Mouse (Mus musculus) hindbrain, embryonic 13.5 days (tissue): Measurements from ENCODE around the gene Actr3. TPM values are rescaled to one million over a fixed set of nuclear protein-coding genes. Genes with fewer than 3 reads are reported as not detected.
"Not testable (repeated sequence)": the region's sequence is repeated elsewhere in the genome, so short reads cannot be mapped to it uniquely, and the experiment has no call there.

ENCODE experiments used
- ATAC-seq: fragments of 200-750 bp; cut with Nextera tagmentation; 2 replicates; pipeline ENCODE4 v1.8.0; 2017; ENCODE audit warnings: moderate TSS enrichment; ENCODE audit not compliant: low FRiP score
- H3K27ac ChIP-seq: fragments of 300-500 bp; sonication (generic); 2 replicates; pipeline ENCODE4 v1.5.1; 2015; ENCODE audit warnings: inconsistent platforms, mild to moderate bottlenecking, moderate library complexity
- H3K27me3 ChIP-seq: fragments of 300-500 bp; sonication (generic); 2 replicates; pipeline ENCODE4 v1.6.1; 2015; ENCODE audit warnings: mild to moderate bottlenecking, inconsistent platforms
- H3K36me3 ChIP-seq: fragments of 300-500 bp; sonication (generic); 2 replicates; pipeline ENCODE4 v1.6.1; 2015; ENCODE audit warnings: mild to moderate bottlenecking, inconsistent platforms
- H3K4me1 ChIP-seq: fragments of 300-500 bp; sonication (generic); replicated peaks from 2 replicates; pipeline ENCODE4 v1.6.1; 2015; ENCODE audit warnings: inconsistent platforms
- H3K4me2 ChIP-seq: fragments of 300-500 bp; sonication (generic); 2 replicates; pipeline ENCODE4 v1.6.1; 2015; ENCODE audit warnings: inconsistent platforms, mild to moderate bottlenecking, moderate library complexity
- H3K4me3 ChIP-seq: fragments of 300-500 bp; sonication (generic); 2 replicates; pipeline ENCODE4 v1.5.1; 2015; ENCODE audit warnings: mild to moderate bottlenecking, inconsistent platforms
- H3K9ac ChIP-seq: fragments of 300-500 bp; sonication (generic); 2 replicates; pipeline ENCODE4 v1.6.1; 2015; ENCODE audit warnings: mild to moderate bottlenecking, inconsistent platforms
- H3K9me3 ChIP-seq: fragments of 300-500 bp; sonication (generic); 2 replicates; pipeline ENCODE4 v1.6.1; 2016; ENCODE audit warnings: inconsistent platforms
- WGBS: fragments of 180-500 bp; shearing (Covaris S2); methylation state at CpG from one replicate; pipeline ENCODE4 v1.1.7; 2015; 5-methylcytosine and 5-hydroxymethylcytosine counted together
- polyA plus RNA-seq: library from polyadenylated mRNA; unstranded; fragments of >200 nt; fragmentation: Nextera tagmentation; extraction: Ambion mirVana; gene quantifications from 2 replicates; pipeline ENCODE4 v1.2.1, GENCODE M21; 2015

Actr3 gene
- polyA plus RNA-seq, 1 experiment from 2014 or later = 245 TPM

DNA sequence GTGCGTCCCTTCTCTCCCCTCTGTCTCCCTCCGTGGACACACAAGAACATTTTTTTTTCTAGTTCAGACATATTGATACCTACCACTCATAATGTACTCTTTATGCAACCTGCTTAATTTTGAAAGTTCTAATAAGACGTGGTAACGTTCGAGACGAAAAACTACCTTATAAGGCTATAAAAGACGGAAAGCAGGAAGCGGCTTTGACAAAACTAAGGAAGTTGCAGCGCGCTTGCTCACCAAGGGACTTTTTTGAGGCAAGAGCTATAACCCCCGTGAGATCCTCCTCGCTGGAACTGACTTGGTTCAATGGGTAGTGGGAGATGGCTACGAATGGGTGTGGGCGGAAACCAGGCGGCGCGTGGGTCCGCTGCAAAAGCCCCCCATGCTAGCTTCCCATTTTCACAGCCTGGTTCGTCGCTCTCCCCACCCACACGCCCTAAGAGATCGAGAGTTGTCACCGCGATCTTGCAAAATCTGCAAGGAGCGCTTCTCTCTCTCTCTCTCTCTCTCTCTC, 984 bp downstream of the Actr3 start:
- H3K4me2 ChIP-seq = peak overlapping the region; percentile 70
- no peaks in the 10 kb centered on the region for H3K36me3 ChIP-seq
- H3K27me3 ChIP-seq = no peaks in the 10 kb centered on the region
- no peaks in the 10 kb centered on the region for H3K9me3 ChIP-seq
- peak overlapping the region; percentile 99 for H3K27ac ChIP-seq
- ATAC-seq = peak; percentile 35
- peaks cover 27% of the 10 kb centered on the region for H3K4me1 ChIP-seq
- WGBS = under 1% methylated on average over 25 of the region's 25 CpGs
- H3K9ac ChIP-seq = peak overlapping the region; percentile 93
- H3K4me3 ChIP-seq = peak overlapping the region; percentile 82

DNA sequence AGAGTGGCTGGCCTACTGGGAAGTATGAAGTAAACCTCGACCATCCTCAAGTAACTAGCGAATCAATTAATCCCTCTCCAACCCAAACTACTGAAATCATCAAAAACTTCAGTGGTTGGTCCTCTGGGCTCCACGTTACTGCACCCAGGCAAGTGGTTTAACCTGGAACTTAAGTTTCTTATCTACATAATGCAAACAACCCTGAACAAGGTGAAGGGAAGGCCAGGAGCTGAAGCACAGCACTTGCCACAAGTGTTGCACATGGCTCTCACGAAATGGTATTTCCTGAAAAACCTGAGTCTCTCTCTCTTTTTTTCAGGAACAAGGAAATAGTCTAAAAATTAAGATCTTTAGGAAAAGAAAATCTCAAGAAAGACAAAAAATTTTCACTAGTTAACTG, 4.2 kb downstream of the Actr3 start:
- no peaks in the 10 kb centered on the region for H3K36me3 ChIP-seq
- H3K4me2 ChIP-seq = no peak overlapping the region
- no peaks in the 10 kb centered on the region for H3K27me3 ChIP-seq
- H3K9ac ChIP-seq = no peak overlapping the region
- no peak overlapping the region for H3K4me3 ChIP-seq
- H3K4me1 ChIP-seq = peaks cover 38% of the 10 kb centered on the region
- ATAC-seq = no peak
- no peak overlapping the region for H3K27ac ChIP-seq
- H3K9me3 ChIP-seq = no peaks in the 10 kb centered on the region
- 84% methylated on average over 4 of the region's 4 CpGs for WGBS

DNA sequence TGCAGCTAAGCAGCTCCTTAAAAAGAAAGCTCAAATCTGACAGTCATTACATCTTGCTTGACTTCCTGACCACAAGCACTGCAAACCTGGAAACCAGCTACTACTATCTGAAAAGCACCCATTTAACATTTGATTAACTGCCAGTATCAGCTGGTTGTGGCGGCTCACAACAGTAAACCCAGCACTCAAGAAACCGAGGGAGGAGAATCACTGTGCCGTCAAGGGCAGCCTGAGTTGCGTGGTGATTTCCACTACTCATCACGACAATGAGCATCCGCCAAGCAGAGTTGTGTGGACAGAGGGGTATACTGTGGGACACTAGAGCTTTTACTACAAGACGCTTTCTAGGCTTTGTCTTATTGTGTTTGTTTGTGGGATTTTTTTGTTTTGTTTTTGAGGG, 4.8 kb downstream of the Actr3 start:
- no peak overlapping the region for H3K27ac ChIP-seq
- no peaks in the 10 kb centered on the region for H3K9me3 ChIP-seq
- no peak overlapping the region for H3K4me3 ChIP-seq
- H3K36me3 ChIP-seq = no peaks in the 10 kb centered on the region
- no peak for ATAC-seq
- H3K9ac ChIP-seq = no peak overlapping the region
- H3K27me3 ChIP-seq = no peaks in the 10 kb centered on the region
- 63% methylated on average over 7 of the region's 7 CpGs for WGBS
- H3K4me2 ChIP-seq = no peak overlapping the region
- peaks cover 33% of the 10 kb centered on the region for H3K4me1 ChIP-seq

DNA sequence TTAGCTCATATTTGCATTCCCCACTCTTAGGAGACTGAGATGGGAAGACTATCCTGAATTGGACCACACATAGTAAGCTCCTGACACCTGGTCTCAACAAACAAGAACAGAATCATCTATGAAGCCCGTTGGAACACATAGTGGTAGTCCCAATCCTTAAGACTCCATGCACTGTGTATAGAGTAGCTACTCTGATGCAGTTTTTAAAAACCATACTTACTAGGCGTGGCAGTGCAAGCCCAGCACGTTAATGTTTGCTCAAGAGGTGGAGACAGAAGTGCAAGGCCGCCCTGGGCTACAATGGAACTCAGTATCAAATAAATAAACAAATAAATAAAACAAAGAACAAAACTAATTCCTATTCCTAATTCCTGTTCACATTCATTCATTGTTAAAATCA, 5.5 kb downstream of the Actr3 start:
- Histone ChIP-seq H3K27me3 (no peaks in the 10 kb centered on the region), H3K27ac (no peak overlapping the region), H3K4me2 (no peak overlapping the region), H3K4me1 (peaks cover 33% of the 10 kb centered on the region), H3K4me3 (no peak overlapping the region), H3K9ac (no peak overlapping the region), H3K36me3 (no peaks in the 10 kb centered on the region), H3K9me3 (no peaks in the 10 kb centered on the region)
- 88% methylated on average over 4 of the region's 4 CpGs for WGBS
- no peak for ATAC-seq

DNA sequence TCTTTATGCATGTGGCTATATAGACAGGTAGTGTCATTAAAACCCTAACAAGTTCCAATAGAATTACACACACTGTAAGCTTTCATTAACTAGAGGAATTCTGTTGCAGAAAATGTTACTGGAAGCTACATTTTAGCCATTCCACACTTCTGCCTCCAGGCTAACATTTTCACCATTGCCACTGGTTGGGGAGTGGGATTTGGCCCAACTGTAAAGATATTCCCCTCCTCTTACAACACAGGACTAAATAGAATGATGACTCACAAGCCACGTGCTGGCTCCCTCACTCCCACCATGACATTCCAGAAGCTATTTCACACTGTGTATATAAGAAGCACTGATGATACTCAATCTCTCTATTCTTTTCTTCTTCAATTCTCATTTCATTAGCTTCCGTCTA, 7.2 kb downstream of the Actr3 start:
- peak; percentile 43; the same call in 1 of the 2 replicates for ATAC-seq
- no peak overlapping the region for H3K4me2 ChIP-seq
- H3K9ac ChIP-seq = no peak overlapping the region
- H3K27ac ChIP-seq = no peak overlapping the region
- no peaks in the 10 kb centered on the region for H3K9me3 ChIP-seq
- H3K4me1 ChIP-seq = peaks cover 29% of the 10 kb centered on the region
- no peaks in the 10 kb centered on the region for H3K27me3 ChIP-seq
- 56% methylated on average over 2 of the region's 2 CpGs for WGBS
- H3K36me3 ChIP-seq = no peaks in the 10 kb centered on the region
- no peak overlapping the region for H3K4me3 ChIP-seq

DNA sequence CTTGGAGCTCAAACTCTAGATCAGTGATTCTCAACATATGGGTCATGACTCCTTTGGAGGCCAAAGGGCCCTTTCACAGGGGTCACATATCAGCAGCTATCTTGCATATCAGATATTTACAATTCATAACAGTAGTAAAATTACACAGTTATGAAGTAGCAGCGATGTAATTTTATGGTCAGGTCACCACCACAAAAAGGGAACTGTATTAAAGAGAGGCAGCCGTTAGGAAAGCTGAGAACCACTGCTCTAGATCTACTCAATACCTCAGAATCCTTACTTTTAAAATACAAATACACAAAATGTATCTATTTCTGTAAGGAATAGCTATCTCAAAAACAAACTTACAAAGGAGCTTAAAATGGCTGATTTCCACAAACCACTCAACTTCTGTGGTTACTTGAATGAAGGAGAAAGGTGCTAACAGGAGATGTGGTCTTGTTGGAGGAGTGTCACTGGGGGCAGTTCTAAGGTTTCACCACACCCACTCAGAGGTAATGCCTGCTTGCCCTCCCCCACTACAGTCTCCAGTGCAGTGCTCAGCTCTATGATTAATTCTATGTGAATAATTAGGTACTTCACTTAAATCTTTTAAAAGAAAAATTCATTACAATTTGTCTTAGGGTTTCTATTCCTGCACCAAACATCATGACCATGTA, 9.0 kb downstream of the Actr3 start:
- H3K36me3 ChIP-seq = no peaks in the 10 kb centered on the region
- no peaks in the 10 kb centered on the region for H3K27me3 ChIP-seq
- no peak overlapping the region for H3K27ac ChIP-seq
- no peak overlapping the region for H3K4me3 ChIP-seq
- WGBS = 85% methylated on average over 2 of the region's 2 CpGs
- H3K4me2 ChIP-seq = no peak overlapping the region
- no peak for ATAC-seq
- no peaks in the 10 kb centered on the region for H3K9me3 ChIP-seq
- H3K4me1 ChIP-seq = peaks cover 20% of the 10 kb centered on the region
- H3K9ac ChIP-seq = no peak overlapping the region

DNA sequence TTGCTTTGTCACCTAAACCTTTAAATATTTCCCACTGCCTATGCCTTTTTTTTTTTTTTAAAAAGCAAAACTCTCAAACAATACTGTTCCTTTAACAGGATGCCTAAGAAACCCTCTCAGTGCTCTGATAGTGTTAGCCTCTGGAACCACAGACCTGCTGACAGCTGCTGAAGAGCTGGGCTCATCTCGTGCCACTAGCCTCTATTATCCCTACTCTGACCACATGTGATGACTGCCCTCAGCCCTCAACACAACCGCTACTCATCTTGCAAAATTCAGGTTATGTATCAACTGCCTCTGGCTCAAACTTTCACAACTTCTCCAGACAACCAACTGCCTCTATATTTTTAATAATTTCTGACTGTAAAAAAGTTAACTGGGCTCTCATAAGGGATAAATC, 15.6 kb downstream of the Actr3 start:
- no peak for ATAC-seq
- WGBS = 67% methylated on average over 2 of the region's 2 CpGs
- no peak overlapping the region for H3K27ac ChIP-seq
- H3K4me3 ChIP-seq = no peak overlapping the region
- no peaks in the 10 kb centered on the region for H3K27me3 ChIP-seq
- no peaks in the 10 kb centered on the region for H3K4me1 ChIP-seq
- peaks cover 11% of the 10 kb centered on the region for H3K36me3 ChIP-seq
- H3K9ac ChIP-seq = no peak overlapping the region
- H3K4me2 ChIP-seq = no peak overlapping the region
- no peaks in the 10 kb centered on the region for H3K9me3 ChIP-seq

DNA sequence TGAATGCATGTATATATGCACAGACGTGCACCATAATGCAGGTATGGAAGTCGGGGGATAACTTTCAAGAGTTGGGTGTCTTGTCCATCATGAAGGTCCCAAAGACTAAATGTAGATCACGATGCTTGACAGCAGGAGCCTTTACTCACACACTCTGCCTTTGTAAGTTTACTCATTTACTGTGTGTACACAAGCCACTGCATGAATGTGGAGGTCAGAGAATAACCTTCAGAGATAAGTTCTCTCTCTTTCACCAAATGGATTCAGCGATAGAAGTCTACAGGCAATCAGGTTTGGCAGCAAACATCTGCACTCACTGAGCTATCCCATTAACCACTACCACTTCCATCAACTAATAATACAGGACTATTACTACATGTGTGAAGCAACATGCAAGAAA, 16.8 kb downstream of the Actr3 start:
- H3K9me3 ChIP-seq = no peaks in the 10 kb centered on the region
- ATAC-seq = no peak
- no peak overlapping the region for H3K4me3 ChIP-seq
- H3K27ac ChIP-seq = no peak overlapping the region
- H3K36me3 ChIP-seq = peaks cover 18% of the 10 kb centered on the region
- no peak overlapping the region for H3K4me2 ChIP-seq
- no peak overlapping the region for H3K9ac ChIP-seq
- 91% methylated on average over 4 of the region's 4 CpGs for WGBS
- no peaks in the 10 kb centered on the region for H3K4me1 ChIP-seq
- H3K27me3 ChIP-seq = no peaks in the 10 kb centered on the region

DNA sequence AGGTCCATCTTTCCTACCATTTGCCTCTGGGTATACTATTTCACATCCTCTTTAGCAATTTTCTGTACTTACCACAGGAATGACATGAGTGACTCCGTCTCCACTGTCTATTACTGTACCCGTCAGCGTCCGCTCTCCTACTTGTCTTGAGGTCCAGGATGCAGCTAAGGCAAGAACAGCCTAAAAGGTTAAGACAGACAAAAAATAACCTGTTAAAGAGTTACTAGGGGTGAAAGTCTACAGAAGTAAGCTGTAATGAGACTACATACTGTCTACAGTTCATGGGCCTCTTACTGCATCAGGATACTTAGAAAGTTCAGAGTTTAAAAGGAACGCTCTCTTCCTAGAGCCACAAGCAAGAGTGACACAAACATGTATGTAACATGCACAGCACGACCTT, 28.3 kb downstream of the Actr3 start:
- H3K36me3 ChIP-seq = peaks cover 41% of the 10 kb centered on the region
- no peak for ATAC-seq

DNA sequence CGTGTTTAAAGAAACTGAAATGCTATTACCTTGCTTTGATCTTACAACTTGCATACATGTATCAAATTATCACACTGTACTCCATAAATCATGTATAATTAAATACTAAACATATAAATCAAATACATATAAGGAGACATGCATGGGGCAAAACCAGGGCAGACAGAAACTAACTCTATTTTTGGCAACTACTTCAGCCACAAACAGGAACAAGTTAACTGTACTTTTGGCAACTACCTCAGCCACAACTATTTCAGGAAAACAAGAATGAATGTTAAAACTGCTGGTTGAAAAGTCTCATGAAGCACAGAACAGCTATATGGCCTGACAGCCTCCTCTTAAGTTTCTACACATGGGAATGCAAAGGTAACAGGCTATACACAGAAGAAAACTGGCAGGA, 40.1 kb downstream of the Actr3 start:
- H3K4me1 ChIP-seq = no peaks in the 10 kb centered on the region
- no peak for ATAC-seq
- WGBS = 94% methylated on average over 1 of the region's 1 CpGs
- no peak overlapping the region for H3K9ac ChIP-seq
- H3K27me3 ChIP-seq = no peaks in the 10 kb centered on the region
- peaks cover 57% of the 10 kb centered on the region for H3K36me3 ChIP-seq
- H3K4me3 ChIP-seq = no peak overlapping the region
- H3K9me3 ChIP-seq = no peaks in the 10 kb centered on the region
- no peak overlapping the region for H3K4me2 ChIP-seq
- no peak overlapping the region for H3K27ac ChIP-seq

More for the DNA sequence above, 28.3 kb downstream of the Actr3 start:
- Histone ChIP-seq H3K27ac (no peak overlapping the region), H3K27me3 (no peaks in the 10 kb centered on the region), H3K9ac (no peak overlapping the region), H3K4me3 (no peak overlapping the region), H3K4me2 (no peak overlapping the region), H3K9me3 (no peaks in the 10 kb centered on the region), H3K4me1 (no peaks in the 10 kb centered on the region)
- WGBS = 96% methylated on average over 6 of the region's 6 CpGs

DNA sequence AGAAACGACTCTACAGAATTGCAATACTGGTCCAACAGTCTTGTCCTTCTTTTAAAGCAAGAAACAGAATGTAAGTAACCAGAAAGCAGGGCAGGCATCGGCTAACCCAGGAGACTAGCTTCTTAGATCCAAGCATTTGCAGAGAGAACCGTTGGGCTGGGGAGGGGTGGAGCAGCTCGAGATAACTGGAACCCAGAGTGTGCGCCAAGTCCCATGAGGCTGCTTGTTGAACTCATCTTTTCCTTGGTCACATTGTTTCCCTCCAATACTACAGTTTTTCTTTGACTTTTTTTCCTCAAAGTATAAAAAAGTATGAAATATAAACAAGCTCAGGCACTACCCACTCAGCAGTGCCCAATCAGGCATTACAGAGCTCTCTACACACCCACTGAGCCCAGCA, 42.2 kb downstream of the Actr3 start:
- not testable (repeated sequence) for H3K4me3 ChIP-seq, H3K4me2 ChIP-seq, H3K27ac ChIP-seq, H3K9me3 ChIP-seq, H3K4me1 ChIP-seq, H3K27me3 ChIP-seq, H3K9ac ChIP-seq, ATAC-seq
- WGBS = 91% methylated on average over 5 of the region's 5 CpGs
- peaks cover 47% of the 10 kb centered on the region for H3K36me3 ChIP-seq

DNA sequence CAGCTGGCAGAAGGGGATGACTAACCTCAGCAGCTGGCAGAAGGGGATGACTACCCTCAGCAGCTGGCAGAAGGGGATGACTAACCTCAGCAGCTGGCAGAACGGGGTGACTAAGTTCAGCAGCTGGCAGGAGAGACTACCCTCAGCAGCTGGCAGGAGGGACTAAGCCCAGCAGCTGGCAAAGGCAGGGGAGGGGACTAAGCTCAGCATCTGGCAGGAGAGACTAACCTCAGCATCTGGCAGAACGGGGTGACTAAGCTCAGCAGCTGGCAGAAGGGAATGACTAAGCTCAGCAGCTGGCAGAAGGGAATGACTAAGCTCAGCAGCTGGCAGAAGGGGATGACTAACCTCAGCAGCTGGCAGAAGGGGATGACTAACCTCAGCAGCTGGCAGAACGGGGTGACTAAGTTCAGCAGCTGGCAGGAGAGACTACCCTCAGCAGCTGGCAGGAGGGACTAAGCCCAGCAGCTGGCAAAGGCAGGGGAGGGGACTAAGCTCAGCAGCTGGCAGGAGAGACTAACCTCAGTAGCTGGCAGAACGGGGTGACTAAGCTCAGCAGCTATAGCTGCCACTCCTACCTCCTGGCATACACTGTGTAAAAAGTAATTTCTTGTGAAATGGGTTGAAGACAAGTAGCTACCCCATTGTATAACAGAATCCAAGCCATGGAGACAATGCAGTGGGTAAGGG, 45.3 kb downstream of the Actr3 start:
- H3K9me3 ChIP-seq, H3K4me3 ChIP-seq, H3K4me2 ChIP-seq, H3K4me1 ChIP-seq, H3K27ac ChIP-seq, ATAC-seq, H3K9ac ChIP-seq, H3K27me3 ChIP-seq: not testable (repeated sequence)
- WGBS = 92% methylated on average over 4 of the region's 4 CpGs
- H3K36me3 ChIP-seq = peaks cover 24% of the 10 kb centered on the region

DNA sequence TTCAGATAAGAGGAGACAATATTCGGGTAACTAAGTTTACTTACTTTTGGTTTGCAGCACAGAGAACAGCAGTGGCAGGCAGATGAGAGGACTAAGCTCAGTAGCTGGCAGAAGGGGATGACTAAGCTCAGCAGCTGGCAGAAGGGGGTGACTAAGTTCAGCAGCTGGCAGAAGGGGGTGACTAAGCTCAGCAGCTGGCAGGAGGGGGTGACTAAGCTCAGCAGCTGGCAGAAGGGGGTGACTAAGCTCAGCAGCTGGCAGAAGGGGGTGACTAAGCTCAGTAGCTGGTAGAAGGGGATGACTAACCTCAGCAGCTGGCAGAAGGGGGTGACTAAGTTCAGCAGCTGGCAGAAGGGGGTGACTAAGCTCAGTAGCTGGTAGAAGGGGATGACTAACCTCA, 45.9 kb downstream of the Actr3 start:
- not testable (repeated sequence) for H3K4me3 ChIP-seq, H3K9me3 ChIP-seq, H3K4me1 ChIP-seq, H3K27me3 ChIP-seq, H3K4me2 ChIP-seq, H3K27ac ChIP-seq, H3K9ac ChIP-seq, ATAC-seq
- H3K36me3 ChIP-seq = peaks cover 21% of the 10 kb centered on the region
- WGBS = 94% methylated on average over 1 of the region's 1 CpGs
